Mouse (Mus musculus) gastrocnemius, adult 18-20 months (tissue): ENCODE data around the gene Psg22. TPM values are rescaled to one million over a fixed set of nuclear protein-coding genes. Genes with fewer than 3 reads are reported as not detected.
"Not testable (repeated sequence)": the region's sequence is repeated elsewhere in the genome, so short reads cannot be mapped to it uniquely, and the experiment has no call there.

Experiments used
- DNase-seq: peaks from one replicate; pipeline ENCODE4 v3.0.0; 2021; ENCODE audit warnings: low spot score
- long read RNA-seq, 2 experiments: library from polyadenylated mRNA; stranded (forward); transcript quantifications; one replicate each; pipeline ENCODE4 v2.0.0; 2021
- total RNA-seq, 2 experiments: library from RNA; stranded (reverse); gene quantifications; 2 replicates each; pipeline ENCODE4 v1.2.3; 2021

Psg22 gene
- total RNA-seq = not detected
- long read RNA-seq, experiment 1 = 0 reads
- long read RNA-seq, experiment 2 = 0 reads

DNA sequence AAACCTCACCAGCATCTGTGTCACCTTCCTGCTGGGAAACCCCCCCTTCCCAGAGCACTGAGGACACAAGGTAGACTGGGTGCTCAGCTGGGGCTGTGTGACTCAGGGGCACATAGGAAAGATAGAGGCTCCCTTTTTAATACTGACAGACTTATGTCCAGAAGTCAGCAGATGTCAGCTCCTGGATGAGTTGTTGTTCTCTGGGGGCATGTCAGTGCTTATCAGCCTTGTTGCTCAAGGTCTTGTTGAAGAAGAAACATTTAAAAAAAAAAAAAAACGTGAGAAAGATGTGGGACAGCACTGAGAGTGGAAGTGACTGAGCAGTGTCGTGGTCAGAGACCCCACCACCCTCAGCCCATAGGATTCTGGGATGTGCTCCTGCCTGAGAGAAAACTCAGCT, at the start of gene Psg22:
TSS of gene Psg22 (plus strand) at position 301 of the 400 bp plus-strand sequence.
- DNase-seq = no peak

DNA sequence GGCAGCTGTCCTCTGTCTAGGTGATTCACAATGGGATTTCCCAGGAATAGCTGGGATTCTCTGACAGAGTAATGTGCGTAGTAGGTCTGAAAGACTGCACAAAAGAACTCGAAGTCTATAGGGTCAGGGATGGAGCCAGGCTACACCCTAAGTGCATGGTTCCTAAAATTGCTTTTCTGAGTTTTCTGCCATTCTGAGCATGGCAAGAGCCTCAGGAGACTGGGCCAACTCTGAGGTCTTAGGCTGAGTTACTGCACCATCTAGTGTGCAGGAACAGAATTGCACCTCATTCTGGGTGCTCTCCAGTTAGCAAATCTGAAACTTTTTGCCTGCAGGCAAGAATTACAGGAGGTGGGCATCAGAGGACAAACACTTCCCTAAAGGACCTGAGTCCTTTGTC, 38.1 kb upstream of the Psg22 start:
- DNase-seq = no peak

DNA sequence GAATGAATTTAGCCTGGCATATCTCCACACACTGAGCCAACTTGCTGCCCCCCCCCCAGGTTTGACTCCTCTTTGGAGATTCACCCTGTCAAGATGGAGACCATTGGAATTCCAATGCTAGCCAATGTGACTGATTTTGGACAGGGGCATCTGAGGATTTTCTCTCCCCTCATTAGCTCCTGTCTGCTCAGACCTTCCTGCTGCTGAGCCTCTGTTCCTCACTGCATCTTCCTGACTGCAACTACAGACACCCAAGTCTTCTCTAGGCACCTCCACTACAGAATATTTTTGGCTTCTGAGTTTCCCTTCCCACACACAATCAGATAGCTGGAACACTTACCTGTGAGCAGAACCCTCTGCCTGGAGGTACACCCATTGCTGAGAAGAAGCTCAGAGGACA, 32.3 kb upstream of the Psg22 start:
- DNase-seq = no peak

DNA sequence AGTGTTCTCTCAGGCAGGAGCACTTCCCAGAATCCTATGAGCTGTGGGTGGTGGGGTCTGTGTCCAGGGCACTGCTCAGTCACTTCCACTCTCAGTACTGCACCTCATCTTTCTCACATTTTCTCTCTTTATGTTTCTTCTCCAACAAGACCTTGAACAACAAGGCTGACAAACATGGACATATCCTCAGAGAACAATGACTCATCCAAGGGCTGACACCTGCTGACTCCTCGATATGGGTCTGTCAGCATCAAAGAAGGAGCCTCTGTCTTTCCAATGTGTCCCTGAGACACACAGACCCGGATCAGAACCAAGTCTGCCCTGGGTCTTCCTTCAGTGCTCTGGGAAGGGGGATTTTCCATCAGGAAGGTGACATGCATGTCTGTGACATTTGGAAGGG, 31.8 kb upstream of the Psg22 start, which contains the start of gene Psg20:
TSS of gene Psg20 (minus strand) at position 101 of the 400 bp plus-strand sequence.
- DNase-seq = no peak

DNA sequence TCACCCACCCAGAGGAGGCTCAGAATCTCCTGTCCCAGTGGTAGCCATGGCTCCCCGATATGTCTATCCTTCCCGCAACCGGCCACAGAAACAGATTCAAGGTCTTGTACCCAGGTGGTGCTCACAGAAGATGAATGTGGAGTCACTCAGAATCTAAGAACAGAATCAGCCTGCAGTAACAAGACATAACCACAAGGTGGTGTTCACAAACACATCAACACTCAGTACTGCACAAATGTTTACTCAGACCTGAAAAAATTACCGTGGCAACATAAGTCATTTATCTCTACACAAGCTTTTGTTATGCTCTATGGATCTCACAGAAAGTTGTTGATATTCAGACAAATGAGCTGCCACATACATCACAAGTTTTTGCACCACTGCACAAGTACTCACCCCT, 7.6 kb upstream of the Psg22 start:
- DNase-seq = not testable (repeated sequence)

DNA sequence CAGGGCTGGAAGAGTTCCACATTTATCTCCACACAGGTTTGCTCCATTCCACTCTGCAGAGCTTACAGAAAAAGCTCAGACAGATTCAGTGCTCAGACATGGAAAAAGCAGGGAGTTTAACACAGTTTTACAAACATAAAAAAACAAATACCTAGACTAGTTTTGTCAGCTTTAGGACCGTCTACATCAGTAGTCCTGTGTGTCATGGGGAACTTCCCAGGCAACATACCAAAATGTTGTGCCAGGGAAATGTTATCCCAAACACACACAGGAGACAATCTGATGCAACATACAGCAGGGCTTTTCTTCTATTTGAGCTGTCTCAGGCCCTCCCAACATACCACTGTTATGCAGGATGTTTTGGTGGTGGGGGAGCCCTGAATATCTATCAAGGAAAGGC, 7.0 kb upstream of the Psg22 start:
- no peak for DNase-seq

DNA sequence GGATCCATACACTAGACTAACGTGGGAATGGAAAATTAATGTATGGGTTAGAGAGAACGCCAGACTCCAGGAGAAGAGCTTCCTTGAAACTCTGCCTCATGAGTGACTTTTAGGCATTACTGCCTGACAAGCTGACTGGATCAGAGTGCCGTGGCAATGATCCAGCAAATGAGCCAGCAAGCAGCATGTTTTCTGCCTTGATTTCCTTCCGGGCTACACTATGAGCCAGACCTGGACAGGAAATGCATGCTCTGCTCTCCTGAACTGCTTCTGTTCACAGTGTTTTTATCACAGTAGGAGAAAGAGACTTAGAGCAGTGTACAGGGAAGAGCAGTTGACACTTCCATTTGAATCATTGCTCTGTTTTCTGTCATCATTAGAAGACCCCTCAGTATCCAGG, 2.3 kb upstream of the Psg22 start:
- DNase-seq = no peak

DNA sequence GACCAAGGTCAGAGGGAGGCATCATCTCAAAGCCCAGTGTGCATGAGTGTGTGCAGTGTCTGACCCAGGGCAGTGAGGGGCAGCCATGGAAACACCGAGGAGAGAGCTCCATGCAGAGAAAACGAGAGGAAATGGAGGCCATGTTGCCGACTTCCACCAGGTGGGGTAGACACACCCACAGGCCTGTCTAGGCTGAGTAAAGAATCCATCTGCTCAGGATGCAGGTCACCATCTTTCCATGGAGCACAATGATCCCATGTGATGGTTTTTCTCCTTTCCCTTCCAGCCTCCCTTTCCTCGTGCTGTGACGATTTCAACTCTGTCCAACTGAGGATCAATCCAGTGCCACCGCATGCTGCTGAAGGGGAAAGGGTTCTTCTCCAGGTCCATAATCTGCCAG, 6.1 kb downstream of the Psg22 start:
- no peak for DNase-seq

DNA sequence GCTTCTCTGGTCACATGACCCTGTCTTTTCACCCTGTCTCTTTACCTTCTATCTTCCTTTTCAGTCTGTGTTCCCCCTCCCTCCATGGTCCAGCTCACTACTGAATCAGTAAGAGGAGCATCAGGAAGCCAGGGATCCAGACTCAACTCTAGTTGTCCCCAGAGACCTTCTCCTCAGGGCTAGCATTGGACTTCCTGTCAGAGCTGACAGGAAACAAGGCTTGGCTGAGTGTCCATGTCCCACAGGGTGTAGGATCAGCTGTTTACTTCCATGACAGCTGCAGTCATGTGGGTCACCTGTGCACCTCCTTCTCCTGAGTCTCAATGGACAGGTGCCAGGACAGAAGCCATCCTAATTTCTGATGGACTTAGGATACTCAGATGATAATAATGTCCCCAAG, 8.0 kb downstream of the Psg22 start:
- DNase-seq = not testable (repeated sequence)

DNA sequence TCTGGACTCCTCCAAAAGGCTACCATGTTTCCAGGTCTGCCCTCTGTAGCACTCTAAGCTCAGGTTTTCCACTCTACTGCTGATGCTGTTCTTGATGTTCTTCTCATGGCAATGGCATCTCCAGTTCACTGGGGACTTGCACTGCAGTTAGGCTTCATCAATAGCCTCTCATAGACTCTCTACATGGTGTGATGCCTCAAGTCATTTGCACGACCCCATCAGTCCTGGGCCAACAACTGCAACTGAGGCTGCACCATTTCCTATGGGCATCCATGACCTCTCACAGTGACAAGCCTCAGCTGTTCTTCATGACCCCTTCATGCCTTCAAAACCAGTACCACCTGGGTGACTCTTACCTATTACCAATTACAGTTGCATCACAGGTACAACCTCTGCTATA, 10.5 kb downstream of the Psg22 start:
- no peak for DNase-seq

DNA sequence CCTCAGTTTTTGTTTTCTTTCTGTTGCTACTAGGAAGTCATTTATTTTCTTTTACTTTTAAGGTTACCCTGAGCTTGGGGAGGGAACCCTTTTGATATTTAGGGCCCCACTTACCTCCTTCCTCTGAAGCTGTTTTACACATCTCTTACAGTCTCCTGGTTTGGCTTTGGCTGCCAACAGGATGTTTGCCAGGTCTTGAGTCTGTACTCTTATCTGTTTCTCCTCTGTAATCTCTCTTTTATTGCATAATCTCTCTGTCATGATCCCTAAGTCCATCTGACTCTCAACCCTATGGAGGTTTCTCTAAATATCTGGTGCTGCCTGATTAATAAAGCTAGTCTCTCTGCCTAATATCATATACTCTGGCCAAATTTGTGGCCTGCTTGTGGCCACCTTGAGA, 15.2 kb downstream of the Psg22 start:
- no peak for DNase-seq

DNA sequence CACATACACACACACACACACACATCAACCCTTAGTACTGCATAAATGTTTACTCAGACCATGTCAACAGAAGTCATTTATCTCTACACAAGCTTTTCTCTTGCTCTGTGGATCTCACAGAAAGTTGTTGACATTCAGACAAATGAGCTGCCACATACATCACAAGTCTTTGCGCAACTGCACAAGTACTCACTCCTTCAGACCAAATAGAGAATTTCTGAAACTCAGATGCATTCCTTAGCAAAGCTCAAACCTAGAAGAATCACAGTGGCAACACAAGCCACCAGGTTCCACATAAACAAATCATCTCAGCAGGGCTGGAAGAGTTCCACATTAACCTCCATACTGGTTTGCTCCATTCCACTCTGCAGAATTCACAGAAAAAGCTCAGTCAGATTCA, 16.6 kb downstream of the Psg22 start:
- no peak for DNase-seq

DNA sequence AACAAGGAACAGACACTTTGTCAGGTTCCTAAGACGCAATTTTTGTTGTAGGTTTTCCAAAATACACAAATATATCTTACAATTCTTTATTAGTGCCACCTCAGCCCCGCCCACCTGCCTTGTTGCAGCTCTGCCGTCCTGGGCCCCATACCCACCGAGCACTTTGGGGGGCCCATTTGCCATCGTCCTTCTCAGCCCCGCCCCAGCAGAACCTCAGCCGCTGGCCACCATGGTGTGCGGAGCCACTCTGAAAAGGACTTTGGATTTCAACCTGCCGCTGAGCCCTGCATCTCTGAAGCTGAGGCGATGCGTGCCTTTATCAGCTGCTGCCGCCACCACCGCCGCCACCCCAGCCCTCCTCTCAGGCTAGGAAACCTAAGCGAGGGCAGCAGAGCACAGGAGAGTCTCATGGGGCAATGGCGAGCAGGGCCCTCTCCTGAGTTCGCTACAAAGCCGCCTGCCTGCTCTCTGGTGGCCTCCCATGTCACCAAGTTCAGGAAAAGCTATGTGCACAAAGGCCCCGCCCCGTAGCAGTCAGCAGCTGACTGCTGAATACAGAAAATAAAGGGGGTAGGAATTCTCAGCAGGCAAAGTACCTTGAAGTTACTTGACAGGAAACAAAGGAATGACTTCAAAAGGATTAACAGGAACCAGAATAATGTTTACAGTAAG, 28.4 kb downstream of the Psg22 start:
- DNase-seq = no peak

DNA sequence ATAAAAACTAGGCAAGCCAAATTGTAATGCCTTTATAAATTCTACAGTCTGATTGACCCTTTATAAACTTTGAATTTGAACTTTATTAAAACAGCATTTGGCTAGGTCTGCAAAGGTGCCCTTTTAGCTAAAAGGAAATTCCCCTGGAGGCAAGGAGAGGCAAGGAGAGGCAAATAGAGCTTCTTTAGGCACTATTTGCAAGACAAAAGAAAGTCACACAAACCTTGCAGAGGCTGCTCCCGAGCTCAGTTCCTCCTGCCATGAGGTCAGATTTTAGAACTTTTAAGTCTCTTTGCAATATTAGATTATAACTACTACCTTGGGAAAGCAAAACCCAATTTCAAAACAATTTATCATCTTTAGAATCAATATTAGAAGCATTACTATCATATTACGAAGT, 29.5 kb downstream of the Psg22 start:
- DNase-seq = not testable (repeated sequence)

DNA sequence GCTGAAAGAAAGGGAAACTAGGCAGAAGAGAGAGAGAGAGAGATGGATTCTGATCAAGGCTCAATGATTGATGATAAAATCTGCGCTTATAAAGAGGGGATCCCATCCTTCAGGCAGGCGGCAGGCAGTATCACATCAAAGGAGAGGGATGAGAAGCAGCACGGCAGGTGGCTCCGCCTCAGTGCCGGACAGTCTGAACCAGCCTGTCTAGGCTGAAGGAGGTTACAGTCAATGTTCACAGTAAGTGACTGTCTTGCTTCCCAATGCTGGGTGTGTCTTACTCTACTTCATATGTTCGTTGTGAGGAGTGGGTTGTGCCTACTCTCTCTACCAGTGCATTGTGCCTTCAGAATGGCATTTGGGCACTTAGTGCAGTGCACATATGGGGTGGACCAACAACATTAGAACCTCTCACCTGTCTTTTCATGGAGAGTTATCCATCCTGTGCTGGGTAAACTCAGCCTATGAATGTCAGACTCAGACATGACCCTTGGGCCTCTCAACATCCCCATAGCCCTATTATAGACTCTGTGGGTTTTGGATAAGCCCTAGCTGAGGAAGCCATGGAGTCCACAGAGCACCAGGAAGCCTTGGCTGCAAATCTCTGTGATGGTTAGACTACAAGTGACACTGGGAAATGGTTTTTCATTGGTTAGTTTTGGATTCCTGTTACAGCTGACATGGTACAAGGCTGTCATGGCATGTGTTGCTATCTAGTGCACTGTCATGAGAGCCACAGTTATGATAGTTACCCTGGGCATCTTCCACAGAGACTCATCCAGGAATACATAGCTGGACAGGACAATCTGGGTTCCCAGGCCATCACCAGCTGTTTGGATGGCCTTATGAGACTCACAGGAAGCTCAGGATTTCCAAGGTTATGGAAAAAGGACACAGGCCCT, 31.4 kb downstream of the Psg22 start:
- DNase-seq = no peak

DNA sequence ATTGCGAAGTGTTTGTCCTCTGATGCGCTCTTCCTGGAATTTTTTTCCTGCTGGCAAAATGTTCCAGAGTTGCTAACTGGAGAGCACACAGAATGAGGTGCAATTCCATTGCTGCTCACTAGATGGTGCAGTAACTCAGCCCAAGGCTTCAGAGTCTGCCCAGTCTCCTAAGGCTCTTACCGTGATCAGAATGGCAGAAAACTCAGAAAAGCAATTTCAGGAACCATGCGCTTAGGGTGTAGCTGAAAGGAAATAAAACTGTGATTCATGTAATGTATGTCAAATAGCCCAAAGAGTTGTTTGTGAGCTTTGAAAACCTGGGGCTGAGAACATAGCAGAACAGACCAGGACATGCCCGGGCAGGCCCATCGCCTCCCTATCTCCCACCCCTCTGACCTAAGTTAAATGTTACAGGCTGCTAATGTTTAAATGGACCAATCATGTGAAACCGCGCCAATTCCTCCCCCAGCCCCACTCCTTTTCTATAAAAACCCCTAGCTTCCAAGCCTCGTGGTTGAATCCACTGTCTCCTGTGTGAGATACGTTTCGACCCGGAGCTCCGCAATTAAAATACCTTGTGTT, 32.1 kb downstream of the Psg22 start:
- peak; percentile 35 for DNase-seq

DNA sequence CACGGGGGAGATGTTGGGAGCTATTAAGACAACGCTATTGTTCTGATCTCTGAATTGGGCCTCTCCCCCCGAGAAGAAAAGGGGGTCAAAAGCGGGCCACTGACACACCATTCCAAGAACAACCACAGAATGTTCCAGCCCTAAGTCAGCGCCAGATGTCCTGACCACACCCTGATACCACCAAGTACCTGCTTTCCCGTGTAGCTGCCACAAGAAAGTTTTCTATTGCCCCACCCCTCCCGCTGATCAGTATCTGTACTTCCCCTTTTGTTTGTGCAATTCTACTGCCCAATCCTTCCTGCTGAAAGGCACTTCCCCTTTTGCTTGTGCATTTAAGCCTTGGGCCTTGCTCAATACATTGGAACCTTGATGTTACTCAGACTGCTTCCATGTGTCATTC, 42.3 kb downstream of the Psg22 start:
- not testable (repeated sequence) for DNase-seq

DNA sequence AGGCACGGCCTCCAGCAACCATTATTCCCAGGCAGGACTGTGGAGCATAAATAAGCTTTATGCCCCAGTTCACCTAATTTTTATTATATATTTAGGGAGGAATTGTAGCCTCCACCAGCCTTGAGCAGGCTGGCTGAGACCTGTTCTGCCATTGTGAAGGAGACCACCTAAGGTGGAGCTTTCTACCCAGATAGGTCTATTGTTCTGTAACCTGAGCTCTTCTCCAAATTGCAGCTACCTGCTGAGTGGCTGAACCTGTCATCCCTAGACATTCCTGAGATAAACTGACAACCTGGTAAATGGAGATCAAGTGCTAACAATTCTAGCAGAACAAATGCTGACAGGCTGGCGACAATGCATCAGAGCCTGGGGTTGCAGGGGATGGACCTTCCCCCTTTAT, 45.0 kb downstream of the Psg22 start:
- DNase-seq = not testable (repeated sequence)
